Mouse (Mus musculus) thymus, postnatal 10 days (tissue): Measurements from ENCODE around the gene Gm17660.

Source experiments
- DNase-seq, 2 experiments: peaks; one replicate each; pipeline ENCODE4 v3.0.0; 2021; ENCODE audit warnings: low spot score in 2 of 2

Gm17660 gene

DNA sequence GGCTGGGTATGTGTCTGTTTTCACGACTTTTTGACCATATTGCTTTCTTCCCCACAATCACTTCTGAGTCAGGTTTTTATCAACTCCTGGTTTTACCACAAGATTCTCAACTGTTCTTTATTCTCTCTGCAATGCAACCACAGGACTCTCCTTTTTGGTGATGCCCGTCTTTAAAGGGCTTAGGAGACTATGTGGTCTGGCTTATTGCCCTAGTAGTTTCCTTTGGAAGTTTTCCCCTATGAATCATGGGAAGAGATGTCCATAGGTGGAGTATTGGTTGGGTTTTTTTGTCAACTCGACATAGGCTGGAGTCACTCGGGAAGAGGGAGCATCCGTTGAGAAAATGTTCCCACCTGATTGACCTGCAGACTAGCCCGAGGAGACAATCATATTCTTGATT, 3.3 kb upstream of the Gm17660 start:
- DNase-seq = no peak

DNA sequence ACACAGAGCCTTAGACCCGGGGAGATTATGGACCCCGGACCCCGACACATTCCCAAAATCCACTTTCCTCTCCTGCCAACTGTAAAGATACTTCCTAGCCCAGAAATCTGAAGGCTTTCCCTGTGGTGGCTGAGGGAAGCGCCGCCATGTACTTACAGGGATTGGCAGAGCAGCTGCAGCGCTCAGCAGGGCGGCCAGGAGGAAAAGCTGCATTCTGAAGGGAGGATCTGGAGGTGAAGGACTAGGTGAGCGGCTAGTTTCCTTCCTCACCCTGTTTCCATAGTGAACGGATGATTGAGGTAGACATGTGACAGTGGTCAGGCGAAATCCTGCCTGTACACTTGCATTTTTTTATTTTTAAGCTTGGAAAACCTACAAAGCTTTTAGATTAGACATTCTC, 1.0 kb downstream of the Gm17660 start:
- no peak for DNase-seq

DNA sequence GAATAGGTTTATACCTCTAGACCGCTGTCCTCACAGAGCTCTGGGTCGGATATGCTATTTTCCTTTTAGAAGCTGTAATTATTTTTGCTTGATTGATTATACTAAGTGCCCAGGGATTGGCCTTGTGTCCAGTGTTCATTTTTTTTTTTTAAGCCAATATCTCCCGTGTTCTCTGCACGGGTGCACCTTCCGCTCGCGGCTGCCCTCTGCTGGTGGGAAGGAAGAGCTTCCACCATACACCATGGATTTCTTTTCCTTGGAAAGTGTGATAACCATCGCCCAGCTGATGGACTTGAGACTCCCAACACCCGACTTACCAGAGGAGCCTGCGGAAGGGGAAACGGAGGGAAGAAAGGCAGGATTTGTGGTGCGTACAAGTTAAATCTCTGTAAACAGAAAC, 3.0 kb downstream of the Gm17660 start:
- DNase-seq = peak in 1 of 2 experiments; percentile 56

DNA sequence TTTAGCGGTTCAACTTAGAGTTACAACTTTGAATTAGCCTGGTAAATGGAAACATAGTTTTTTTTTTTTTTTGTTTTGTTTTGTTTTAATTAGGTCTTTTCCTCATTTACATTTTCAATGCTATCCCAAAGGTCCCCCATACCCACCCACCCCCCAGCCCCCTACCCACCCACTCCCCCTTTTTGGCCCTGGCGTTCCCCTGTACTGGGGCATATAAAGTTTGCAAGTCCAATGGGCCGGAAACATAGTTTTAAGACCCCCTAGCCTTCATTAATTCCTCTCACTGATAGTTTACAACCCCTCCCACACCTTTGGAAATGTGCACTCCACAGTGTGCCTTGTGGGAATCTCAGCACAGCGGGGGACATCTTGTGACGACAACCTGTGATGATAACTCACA, 3.8 kb downstream of the Gm17660 start:
- no peak for DNase-seq

DNA sequence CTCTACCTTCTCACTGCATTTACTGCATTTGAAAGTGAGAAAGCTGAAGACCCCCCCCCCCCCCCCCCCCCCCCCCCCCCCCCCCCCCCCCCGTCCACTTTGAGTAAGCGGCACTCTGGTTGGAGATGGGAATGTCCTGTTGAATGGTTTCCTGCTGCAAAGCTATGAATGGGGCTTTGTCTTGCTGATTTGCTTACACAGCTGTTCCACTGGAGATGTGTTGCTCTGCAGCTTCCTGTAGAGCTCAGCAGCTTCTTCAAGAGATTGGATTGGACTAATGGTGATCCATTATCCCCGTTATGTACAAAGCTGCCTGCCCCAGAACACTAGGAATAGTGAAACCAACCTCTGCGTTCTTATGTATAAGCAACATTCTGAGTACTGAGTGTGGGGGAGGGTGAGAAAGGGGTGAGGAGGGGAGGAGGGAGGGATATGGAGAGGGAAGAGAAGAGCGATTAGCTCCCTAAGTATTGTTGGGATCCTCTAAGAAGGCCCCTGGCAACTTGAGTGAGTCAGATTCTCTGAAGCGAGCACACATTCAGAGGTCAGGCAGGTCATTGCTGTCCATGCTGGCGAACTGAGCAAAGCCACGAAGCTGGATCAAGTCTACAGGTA, 5.0 kb downstream of the Gm17660 start:
- DNase-seq = no peak

DNA sequence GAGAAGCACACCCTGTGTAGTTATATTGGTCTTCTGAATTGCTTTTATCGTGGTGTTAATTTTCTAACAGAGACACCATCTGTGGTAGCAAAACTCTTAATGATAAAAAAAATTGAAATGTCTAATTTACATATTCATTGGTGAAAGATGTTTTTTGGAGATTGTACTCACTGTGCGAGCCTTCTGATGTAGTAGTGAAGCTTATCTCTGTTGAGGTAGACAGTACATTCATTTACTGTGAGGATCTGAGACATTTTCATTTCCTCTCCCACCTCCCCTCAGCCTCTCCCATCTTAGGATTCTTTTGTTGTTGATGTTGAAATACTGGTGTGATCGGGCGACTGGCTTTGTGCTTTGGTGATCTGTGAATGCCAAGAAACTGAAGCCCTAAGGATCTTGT, 6.4 kb downstream of the Gm17660 start:
- no peak for DNase-seq

DNA sequence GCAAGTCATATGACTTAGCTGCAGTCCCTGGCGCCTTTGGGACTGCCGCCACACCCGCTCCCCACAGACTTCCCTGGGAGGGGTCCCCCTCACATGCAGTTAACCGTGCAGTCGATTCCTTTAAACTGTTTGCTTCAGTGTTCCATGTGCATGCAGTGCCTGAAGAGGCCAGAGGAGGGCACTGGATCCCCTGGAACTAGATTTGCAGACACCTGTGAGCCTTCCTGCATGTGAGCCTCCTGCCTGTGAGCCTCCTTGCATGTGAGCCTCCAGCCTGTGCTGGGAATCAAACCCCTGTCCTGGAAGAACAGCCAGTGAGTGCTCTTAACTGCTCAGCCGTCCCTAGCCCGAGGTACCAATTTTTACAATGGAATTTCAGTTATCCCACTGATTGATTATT, 8.7 kb downstream of the Gm17660 start:
- no peak for DNase-seq

DNA sequence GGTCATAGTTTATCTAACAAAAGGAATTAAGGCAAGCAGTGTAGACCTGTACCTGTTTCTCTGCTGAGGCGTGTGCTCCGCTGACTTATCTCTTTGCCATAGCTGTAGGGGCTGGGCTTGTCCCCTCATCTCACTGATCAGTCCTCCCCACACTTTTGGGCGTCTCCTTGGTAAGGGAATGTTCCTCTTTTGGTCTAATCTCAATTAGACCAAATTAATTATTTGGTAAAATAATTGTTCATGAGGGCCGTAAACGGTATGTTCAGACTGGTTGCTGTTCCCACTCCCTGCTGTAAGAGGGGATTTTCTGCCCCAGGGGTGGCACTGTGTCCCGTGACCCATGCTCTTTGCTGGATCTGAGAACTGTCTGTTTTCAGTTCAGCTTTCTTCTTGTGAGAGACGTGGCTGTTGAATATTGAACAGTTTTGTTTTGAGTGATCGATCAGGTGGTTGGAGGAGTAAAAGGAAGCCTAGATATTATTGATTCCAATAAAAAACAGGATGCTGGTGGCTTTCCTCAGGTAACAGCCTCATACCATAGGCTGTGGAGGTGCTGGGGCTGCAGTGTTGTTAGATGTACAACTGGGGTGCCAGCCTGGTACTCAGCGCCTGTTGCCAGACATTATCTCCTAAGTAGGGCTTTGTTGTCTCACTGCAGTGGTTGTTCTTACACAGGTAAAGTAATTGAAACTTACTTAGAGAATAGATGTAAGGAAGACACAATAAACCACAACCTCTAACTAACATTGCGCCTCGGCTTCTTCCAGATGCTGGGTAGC, 14.4 kb downstream of the Gm17660 start:
- no peak for DNase-seq

DNA sequence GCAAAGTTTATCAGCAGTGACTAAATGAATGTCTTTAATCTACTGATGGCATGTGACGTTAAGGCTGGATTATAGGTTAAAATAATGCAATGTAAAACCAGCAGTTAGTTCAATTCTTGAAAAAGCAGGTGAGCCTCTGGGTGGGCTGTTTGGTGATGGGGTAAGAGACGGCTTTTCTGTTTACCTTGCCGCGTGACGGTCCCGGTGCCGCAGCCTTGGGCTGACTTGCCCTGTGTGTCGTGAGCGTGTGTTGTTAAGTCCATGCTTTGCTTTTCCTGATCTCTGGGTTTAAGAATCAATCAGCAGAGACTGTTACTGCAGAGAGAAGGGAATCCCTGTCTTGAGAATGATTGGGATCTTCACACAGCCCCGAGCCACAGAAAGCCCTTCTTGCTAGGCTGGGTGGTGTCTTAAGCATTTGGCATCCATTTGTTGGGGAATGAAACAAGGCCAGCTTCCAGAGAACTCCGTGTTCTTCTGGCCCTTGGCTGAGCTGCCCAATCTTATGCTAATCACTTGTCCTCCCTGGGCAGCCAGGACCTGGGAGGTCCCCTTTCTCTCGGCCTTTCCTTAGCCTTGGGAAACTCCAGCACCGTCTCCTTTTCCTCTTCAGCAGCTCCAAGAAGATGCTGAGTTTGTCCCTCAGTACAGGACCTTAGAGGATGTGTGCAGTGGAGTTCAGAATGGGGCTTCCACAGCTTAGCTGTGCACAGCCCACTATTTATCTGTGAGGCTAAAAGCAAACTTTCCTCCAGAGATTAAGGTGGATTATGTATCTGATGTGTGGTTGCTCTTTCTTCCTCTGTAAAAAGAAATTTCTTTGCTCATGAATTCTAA, 15.3 kb downstream of the Gm17660 start:
- DNase-seq = no peak

DNA sequence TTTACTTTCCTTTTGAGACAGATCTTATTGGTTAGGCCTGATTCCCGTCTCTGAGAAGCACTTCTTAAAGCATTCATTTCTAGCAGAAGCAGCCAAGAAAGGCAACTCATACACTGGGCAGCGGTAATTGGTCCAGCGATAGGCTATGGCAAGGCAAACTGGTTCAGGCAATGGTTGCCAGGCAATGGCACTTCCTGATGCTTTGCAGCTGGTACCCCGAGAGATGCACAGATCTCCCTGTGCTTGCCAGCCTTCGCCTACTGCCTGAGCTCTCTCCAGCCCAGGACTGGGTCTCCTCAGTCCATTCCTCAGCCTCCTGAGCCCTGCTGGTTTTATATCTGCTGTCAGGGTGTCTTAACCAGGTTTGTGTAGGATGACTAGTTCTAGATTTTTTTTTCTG, 17.0 kb downstream of the Gm17660 start:
- no peak for DNase-seq

DNA sequence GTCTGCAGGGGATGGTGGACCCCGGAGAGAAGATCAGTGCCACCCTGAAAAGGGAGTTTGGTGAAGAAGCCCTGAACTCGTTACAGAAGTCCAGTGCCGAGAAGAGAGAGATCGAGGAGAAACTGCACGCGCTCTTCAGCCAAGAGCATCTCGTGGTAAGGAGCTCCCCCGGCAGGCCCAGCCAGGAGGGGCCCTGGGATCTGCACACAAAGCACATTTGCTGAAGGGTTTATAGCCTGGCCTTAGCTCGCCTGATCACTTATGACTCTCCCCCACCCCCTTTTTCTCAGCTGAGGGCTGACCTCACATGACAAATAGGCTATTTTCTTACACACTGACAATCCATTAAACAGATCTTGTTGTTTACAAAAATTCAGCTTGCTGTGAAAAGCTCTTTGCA, 17.8 kb downstream of the Gm17660 start:
- no peak for DNase-seq

DNA sequence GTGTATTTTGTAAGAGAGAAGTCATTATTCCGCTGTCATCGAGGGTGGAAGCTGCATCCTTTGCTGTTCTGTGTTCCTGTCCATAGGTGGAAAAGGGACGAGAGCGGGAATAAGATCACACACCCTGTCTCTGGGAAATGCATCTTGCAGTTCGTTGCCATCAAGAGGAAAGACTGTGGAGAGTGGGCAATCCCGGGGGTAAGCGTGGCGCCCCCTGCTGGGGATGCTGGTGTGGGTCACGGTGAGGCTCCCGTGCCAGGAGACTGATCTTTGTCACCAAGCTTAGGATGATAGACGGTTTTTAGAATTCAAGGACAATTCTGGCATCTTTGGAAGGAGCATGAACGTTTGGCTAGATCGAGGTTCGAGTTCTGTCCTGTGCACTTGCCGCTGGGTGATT, 19.4 kb downstream of the Gm17660 start:
- DNase-seq = peak; percentile 46 to 78

DNA sequence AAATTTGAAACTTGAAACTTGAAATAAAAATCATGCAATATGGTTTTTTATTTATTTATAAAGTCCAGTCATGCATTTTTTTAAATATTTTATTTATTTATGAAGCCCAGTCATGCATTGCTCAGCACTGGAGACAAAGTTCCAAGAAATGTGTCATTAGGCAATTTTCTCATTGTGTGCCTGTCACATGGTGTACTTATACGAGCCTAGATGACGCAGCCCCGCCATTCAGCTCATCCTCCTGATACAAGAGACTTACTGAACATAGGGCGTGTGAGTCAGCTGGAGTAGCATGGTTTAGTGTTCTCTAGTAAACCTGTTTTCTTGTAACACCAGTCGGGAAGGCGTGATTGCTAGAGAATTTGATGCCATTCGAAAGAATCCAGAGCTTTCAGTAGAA, 21.1 kb downstream of the Gm17660 start:
- DNase-seq = no peak

DNA sequence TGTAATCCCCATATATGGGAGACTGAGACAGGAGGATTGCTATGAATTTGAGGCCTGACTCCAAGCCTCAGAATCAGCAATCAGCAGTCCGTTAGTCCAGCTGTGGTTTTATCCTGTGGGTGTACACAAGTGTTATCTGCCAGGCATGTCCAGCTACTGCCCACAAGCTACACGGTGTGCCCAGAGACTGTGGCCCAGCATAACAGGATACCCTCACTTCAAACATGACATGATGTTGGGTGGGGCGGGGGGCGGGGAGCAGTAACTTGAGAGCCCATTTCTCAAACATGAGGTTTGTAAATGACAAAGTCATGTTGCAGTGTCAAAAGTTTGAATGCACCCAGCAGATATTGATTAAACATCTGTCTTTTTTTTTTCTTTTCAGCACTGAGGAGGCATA, 21.6 kb downstream of the Gm17660 start:
- DNase-seq = no peak

DNA sequence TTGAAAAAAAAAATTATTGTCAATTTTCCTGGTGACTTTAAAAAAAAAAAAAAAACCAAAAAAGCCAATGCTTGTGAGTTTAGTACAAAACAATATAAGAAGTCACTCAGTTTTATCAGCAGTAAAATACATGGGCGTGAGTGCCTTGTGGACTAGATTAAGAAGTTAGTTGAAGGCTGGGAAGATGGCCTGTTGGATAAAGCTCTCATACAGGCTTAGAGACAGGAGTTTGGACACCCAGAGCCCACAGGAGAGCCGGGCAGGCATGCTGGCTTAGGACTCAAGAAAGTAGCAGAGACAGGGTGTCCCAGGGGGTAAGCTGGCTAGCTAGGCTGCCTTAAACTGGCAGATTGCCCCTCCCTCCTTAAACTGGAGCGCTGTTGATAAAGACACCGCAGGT, 22.5 kb downstream of the Gm17660 start:
- no peak for DNase-seq

DNA sequence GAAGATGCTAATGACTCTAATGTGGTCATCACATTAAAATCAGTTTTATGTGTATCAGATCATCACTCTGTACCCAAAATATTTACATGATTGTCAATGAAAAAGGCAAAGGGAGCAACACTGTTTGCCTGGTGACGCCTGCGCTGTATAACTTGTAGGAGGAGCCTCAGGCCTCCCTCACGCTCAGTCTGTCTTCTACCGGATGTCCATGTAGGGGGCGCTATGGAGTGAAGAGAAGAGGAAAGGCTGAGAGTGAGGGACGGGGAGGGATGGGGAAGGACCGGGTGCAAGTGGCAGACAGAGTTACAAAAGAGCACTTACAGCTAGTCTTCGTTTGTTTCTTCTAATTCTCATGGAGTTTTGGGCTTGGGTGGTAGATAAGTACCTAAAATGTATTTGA, 24.5 kb downstream of the Gm17660 start:
- peak in 1 of 2 experiments; percentile 42 for DNase-seq

DNA sequence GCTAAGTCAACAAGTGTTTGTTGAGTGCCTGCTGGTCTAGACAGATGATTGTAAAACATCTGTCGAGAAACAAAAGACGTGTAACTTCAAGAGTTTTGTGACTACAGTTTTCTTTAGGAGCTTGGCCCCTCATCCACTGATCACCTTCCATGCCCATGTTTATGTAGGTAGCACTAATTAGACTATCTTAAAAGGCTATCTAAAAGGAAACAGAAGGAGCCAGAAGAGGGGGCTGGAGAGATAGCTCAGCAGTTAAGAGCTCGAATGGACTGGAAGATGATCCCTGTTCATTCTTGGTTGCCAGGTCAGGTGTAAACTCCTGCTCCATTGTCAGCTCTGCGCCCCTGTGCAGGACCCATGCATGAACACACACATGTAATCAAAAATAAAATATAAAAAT, 29.3 kb downstream of the Gm17660 start:
- DNase-seq = no peak

DNA sequence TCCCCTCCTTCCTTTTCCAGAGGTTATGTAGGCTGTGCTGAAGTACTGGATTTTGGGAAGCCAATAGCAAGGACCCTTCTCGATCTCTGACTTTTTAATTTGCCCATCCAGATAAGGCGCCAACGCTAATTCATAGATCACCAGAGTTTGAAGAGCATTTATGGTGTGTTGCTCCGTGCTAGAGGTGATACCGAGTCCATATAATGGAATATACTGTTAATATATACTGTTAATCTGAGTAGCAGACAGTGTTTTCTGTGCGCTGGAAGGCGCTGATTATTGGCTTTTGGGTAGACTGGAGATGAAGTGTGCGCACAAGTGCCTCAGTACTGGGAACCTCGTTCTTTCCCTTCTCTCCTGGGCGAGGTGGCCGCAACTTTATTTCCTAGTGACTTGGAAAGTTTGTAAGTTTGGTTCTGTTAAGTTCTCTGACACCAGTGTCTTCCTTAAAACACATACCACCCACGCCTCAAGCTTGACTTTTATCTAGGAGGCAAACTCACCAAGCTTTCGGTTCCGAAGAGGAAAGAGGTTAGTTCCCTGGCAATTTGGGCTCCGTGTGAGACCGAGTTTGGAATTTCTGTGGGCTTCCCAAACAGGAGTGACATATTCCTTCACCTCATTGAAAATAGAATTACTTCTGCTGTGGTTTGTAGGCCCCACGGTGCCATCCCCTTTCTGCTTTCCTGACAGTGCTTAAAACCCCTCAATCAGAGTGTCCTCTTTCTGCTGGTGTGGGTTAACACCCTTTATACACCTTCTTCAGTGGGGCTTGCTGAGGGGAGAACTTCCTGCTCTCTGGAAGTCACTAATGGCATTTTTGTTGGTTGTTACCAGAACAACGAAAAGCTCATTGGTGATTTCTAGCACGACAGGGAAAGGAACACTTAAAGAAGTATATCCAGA, 30.0 kb downstream of the Gm17660 start:
- no peak for DNase-seq

DNA sequence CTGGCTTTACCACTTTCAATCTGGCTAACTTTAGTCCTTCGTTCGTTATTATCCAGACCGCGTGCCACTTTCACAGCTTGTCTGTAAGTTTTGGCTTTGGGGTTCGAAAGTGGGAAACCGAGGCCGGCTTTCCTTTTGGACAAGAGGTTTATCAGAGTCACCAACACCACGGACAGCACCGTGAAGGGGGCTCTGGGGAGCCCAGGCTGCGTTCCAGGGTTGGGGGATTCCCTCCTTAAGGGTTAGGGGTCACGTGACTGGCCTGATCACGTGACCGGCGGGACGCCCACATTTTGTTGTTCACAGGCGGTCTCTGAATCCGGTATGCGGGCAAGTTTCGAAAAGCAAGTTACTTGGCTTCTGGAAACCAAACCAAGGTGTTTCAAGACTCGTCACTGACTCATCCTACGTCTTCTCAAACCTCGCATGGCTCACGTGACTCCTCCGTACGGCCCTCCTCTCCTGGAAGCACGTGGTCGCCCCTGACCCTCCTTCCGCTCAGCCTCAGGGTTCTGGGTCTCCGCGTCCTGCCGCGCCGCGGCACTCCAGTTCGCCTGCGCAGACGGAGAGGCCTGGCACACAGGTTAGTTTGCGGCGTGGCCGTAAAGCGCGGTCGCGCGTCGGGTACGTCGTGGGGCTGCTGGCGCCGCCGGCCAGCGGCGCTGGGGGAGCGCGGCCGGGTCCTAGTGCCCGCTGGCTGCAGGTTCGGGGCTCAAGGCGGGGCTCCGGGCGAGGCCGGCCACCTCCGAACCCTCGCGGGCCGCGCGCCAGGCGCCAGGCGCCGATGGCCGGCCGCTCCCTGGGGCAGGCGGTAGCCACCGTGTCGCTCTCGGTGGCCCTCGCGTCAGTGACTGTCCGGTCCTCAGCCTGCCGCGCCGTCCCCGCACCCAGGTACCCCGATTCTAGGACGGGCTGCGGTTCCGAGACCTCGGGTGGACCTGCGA, 30.9 kb downstream of the Gm17660 start, which contains the start of gene Nudt9:
Gene Nudt9, plus strand, starts transcription at position 51 of the 944 bp plus-strand sequence.
- DNase-seq = peak; percentile 92 to 96

DNA sequence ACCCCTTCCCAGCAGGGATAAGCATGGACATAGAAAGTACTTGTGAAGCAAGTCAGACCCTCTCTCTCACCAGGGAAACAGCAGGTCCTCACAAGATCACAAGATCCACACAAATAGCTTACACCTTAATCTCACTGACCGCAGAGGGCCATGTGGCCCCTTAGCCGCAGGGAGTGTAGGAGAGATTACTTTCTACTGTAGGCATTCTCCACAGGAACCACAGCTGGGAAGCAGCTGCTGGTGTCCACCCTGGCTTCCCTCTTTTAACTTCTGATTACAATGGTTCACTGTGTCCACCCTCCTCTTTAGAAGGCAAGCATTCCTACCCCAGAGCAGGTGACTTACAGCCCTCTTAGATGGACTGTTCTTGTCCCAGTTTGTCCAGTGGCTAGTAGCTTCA, 33.7 kb downstream of the Gm17660 start:
- no peak for DNase-seq
